Mouse (Mus musculus) embryo, embryonic 11 days (tissue): ENCODE measurements around the gene Stat5a.

ENCODE experiments used
- DNase-seq: peaks from one replicate; pipeline ENCODE4 v3.0.0-alpha.2; 2015

Stat5a gene

GRCm38 (mm10) chr11:100904580-100905351 is 45.6 kb downstream of the Stat5a start:
- no peak for DNase-seq

GRCm38 (mm10) chr11:100905929-100906328 is 46.8 kb downstream of the Stat5a start:
- DNase-seq: no peak

- no peak for DNase-seq
Observed at GRCm38 (mm10) chr11:100906885-100907284, 47.7 kb downstream of the Stat5a start.

- no peak for DNase-seq
Observed at GRCm38 (mm10) chr11:100908112-100908511, 49.0 kb downstream of the Stat5a start.

- DNase-seq: no peak
Observed at GRCm38 (mm10) chr11:100908567-100908966, 49.4 kb downstream of the Stat5a start.

GRCm38 (mm10) chr11:100912401-100913155 is 53.4 kb downstream of the Stat5a start:
- DNase-seq: no peak

- DNase-seq: no peak
Observed at GRCm38 (mm10) chr11:100914415-100914814, 55.3 kb downstream of the Stat5a start.

- no peak for DNase-seq
Observed at GRCm38 (mm10) chr11:100915063-100915462, 55.9 kb downstream of the Stat5a start.

GRCm38 (mm10) chr11:100916432-100916971 is 57.4 kb downstream of the Stat5a start:
- DNase-seq: no peak

- DNase-seq: no peak
Observed at GRCm38 (mm10) chr11:100918007-100918406, 58.9 kb downstream of the Stat5a start.

GRCm38 (mm10) chr11:100920887-100921624 is 61.9 kb downstream of the Stat5a start:
- DNase-seq: no peak

- no peak for DNase-seq
Observed at GRCm38 (mm10) chr11:100924386-100924919, 65.3 kb downstream of the Stat5a start.

GRCm38 (mm10) chr11:100927386-100927785 is 68.2 kb downstream of the Stat5a start:
- no peak for DNase-seq

GRCm38 (mm10) chr11:100930611-100931010 is 71.5 kb downstream of the Stat5a start:
- DNase-seq: no peak

GRCm38 (mm10) chr11:100931254-100931921 is 72.2 kb downstream of the Stat5a start:
- peak; percentile 3 for DNase-seq
